Mouse (Mus musculus) lung, adult 18-20 months (tissue): ENCODE results near the gene Clec14a.

Source experiments
- DNase-seq, 2 experiments: peaks; one replicate each; pipeline ENCODE4 v3.0.0; 2022; ENCODE audit warnings: mixed read lengths in 2 of 2

The Clec14a gene

GRCm38 (mm10) chr12:58268563-58269501 is at the start of gene Clec14a:
TSS of gene Clec14a (minus strand) at chr12:58269290.
- peak; percentile 82 to 85 for DNase-seq

GRCm38 (mm10) chr12:58307835-58308234 is 38.7 kb upstream of the Clec14a start:
- no peak for DNase-seq

- peak; percentile 52 to 79 for DNase-seq
These were observed 37.3 kb upstream of the Clec14a start for GRCm38 (mm10) chr12:58306402-58306801.

- peak in 1 of 2 experiments; percentile 12 for DNase-seq
These were observed 36.5 kb upstream of the Clec14a start for GRCm38 (mm10) chr12:58305567-58305966.

GRCm38 (mm10) chr12:58296980-58297379 is 27.9 kb upstream of the Clec14a start:
- peak; percentile 11 to 28 for DNase-seq

- peak in 1 of 2 experiments; percentile 14 for DNase-seq
These were observed 16.8 kb upstream of the Clec14a start for GRCm38 (mm10) chr12:58285912-58286311.

GRCm38 (mm10) chr12:58270520-58270919 is 1.4 kb upstream of the Clec14a start:
- no peak for DNase-seq

GRCm38 (mm10) chr12:58269505-58269904 is 415 bp upstream of the Clec14a start:
- DNase-seq, result no peak

- peak; percentile 4 to 6 for DNase-seq
These were observed 916 bp downstream of the Clec14a start for GRCm38 (mm10) chr12:58268186-58268562.

- peak in 1 of 2 experiments; percentile 4 for DNase-seq
These were observed 1.3 kb downstream of the Clec14a start for GRCm38 (mm10) chr12:58267779-58268178.

- DNase-seq, result no peak
These were observed 17.2 kb downstream of the Clec14a start for GRCm38 (mm10) chr12:58251901-58252300.

GRCm38 (mm10) chr12:58232489-58232888 is 36.6 kb downstream of the Clec14a start:
- no peak for DNase-seq

- no peak for DNase-seq
These were observed 43.4 kb downstream of the Clec14a start for GRCm38 (mm10) chr12:58225644-58226043.

- no peak for DNase-seq
These were observed 50.0 kb downstream of the Clec14a start for GRCm38 (mm10) chr12:58219078-58219477.

- DNase-seq, result no peak
These were observed 52.9 kb downstream of the Clec14a start for GRCm38 (mm10) chr12:58216218-58216617.
